ENCODE assay signal across 9 mouse cellular contexts in the genomic region with DNA sequence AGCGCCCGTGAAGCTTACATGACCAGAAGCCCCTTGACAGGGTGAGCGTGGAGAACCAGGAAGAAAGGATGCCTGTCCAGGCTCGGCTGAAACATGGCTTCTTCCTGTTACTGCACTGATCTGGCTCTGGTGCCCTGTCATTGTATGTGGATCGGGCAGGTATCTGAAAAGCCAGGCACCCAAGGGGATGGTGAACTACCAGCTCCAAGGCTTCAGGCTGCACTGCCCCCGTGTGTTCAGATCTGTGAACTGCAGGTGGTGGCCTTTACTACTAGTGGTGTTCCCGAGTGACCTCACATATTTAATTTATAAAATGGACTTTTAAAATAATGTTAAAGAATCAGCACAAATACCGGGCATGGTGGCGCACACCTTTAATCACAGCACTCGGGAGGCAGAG.
DNase-seq lines count a peak whose midpoint lies in the region; ATAC-seq and TF ChIP-seq lines count a peak whose summit lies in the region.
"Had no signal": no experiment of that assay in that cellular context is flagged by ENCODE, and none has a peak within 500 bp of the region (broad histone marks: within the 10 kb centered on the region; RNA-seq: fewer than 3 reads in every experiment).

No protein-coding gene starts in this region.

- H3K36me3 ChIP-seq in heart, embryonic 12.5 days = peaks cover 81% of the 10 kb centered on the region

- no peak overlapping the region for H3K9ac ChIP-seq in heart, embryonic 12.5 days
- H3K9ac ChIP-seq: limb, embryonic 13.5 days had no signal

- in situ Hi-C loops in Patski (cut with MboI; ENCODE audit: low pct_unique_long_range_greater_than_20kb) = loop anchor here (5.0 kb wide), 1 partner anchor 180 kb away; no protein-coding TSS in a partner anchor

- H3K27me3 ChIP-seq in heart, embryonic 12.5 days (replicated peaks) = no peaks in the 10 kb centered on the region
- H3K27me3 ChIP-seq in Patski = no peaks in the 10 kb centered on the region
- H3K27me3 ChIP-seq: limb, embryonic 13.5 days had no signal

- WGBS in heart, embryonic 12.5 days = 80% methylated on average over 10 of the region's 10 CpGs

- H3K9me3 ChIP-seq in heart, embryonic 12.5 days (replicated peaks) = no peaks in the 10 kb centered on the region

- CTCF ChIA-PET in Patski (lab: Charles Lee) = interaction anchor here (0.9 to 1.5 kb wide), 3 partner anchors 13 to 146 kb away, joined by 3 read pairs; no protein-coding TSS in a partner anchor

- intact Hi-C loops in heart, postnatal 10 days (cut with DNase I) = loop anchor here (2.0 kb wide), 1 partner anchor 39 kb away; no protein-coding TSS in a partner anchor

- peaks cover 25% of the 10 kb centered on the region for H3K4me1 ChIP-seq in heart, embryonic 12.5 days (replicated peaks)

- DNase-seq in heart, postnatal 10 days = peak; percentile 43 to 73
- peak; percentile 65 for DNase-seq in A20 (ENCODE audit: low read depth, low spot score)
- no peak for DNase-seq in Patski (ENCODE audit: low read depth, low spot score)
- peak; percentile 44 to 51 for DNase-seq in cerebellum, postnatal 36 days
- peak; percentile 68 to 72 for DNase-seq in kidney, postnatal 25 days
- peak; percentile 74 for DNase-seq in thymus, postnatal 4 days

- no peak for ATAC-seq in heart, embryonic 12.5 days (ENCODE audit: insufficient number of reproducible peaks, low FRiP score)
- no peak for ATAC-seq in Patski
- ATAC-seq in megakaryocyte progenitor cell, adult 5-6 weeks (replicated peaks; ENCODE audit: poor library complexity) = peak; percentile 96

- TF ChIP-seq CTCF in Patski (IDR thresholded peaks at IDR 0.05) = peak; percentile 77

- POLR2A ChIA-PET in Patski (lab: Charles Lee) = interaction anchor here (0.9 kb wide), 1 partner anchor 188 kb away, joined by 3 read pairs; no protein-coding TSS in a partner anchor

- H3K4me2 ChIP-seq in heart, embryonic 12.5 days = no peak overlapping the region
- H3K4me2 ChIP-seq: limb, embryonic 13.5 days had no signal

- no peak overlapping the region for H3K27ac ChIP-seq in heart, embryonic 12.5 days (ENCODE audit: poor library complexity, severe bottlenecking)
- H3K27ac ChIP-seq: limb, embryonic 13.5 days had no signal

- no peak overlapping the region for H3K4me3 ChIP-seq in heart, embryonic 12.5 days
- H3K4me3 ChIP-seq: limb, embryonic 13.5 days had no signal
